Mouse (Mus musculus): ENCODE results near the gene Psmd1. TPM values are rescaled to one million over a fixed set of nuclear protein-coding genes. Genes with fewer than 3 reads are reported as not detected.

Psmd1 gene
- polyA plus RNA-seq, 1 experiment from 2014 or later: 68.1 TPM

DNA sequence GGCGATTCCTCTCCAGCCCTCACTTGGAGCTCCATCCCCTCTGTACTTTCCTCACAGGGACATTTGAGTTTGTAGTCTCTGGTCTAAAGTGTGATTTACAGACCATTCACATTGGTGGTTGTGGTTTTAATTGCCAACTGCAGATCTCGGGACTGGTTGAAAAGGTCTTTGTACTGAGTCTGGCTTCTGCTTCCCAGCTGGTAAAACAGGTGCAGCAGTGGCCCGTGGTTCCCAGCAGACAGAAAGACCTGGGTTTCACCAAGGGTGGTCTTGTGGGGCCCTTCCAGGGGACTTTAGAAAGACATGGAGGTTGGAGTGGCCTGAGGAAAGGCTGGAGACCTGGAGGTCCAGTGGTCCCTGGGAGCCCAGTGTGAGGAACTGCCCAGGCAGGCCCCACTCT lies 9.2 kb upstream of the Psmd1 start:
- no peak for ATAC-seq
- 40% methylated on average over 3 of the region's 3 CpGs for WGBS (ENCODE audit: insufficient replicate concordance)
- Histone ChIP-seq H3K4me3 (ENCODE audit: low read depth, low read length) (no peak overlapping the region), H3K27me3 (ENCODE audit: insufficient read depth, low read length) (no peaks in the 10 kb centered on the region), H3K27ac (ENCODE audit: low read depth) (peak overlapping the region; percentile 92), H3K4me2 (ENCODE audit: low read depth, low read length) (no peak overlapping the region), H3K36me3 (replicated peaks; ENCODE audit: insufficient read depth, low read length) (no peaks in the 10 kb centered on the region; the same call in 1 of the 2 replicates), H3K9ac (replicated peaks) (no peak overlapping the region), H3K9me3 (ENCODE audit: low read length) (no peaks in the 10 kb centered on the region), H3K4me1 (ENCODE audit: insufficient read depth) (peaks cover 23% of the 10 kb centered on the region)
- TF ChIP-seq EP300 (IDR thresholded peaks at IDR 0.05; ENCODE audit: low read depth): no peak
- no peak for TF ChIP-seq CTCF (IDR thresholded peaks at IDR 0.05; ENCODE audit: low read depth)
- DNase-seq: no peak

DNA sequence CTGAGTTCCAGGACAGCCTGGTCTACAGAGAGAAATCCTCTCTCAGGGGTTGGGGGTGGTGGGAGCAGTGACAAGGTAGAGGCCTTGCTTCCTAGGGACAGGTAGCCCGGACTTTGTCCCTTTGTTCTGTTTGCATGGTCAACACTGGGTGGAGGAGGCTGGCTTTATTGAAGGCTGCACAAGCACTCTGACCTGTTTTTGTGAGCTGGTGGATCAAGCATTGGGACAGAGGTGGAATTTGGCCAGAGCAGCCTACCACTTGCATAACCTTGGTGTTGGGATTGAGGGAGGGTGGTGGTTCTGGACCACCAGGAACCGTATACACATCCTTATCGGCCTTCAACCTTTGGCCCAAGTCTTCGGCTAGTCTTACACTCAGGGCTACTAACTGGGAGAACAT lies 7.9 kb upstream of the Psmd1 start:
- peak; percentile 71 for DNase-seq
- no peaks in the 10 kb centered on the region for H3K9me3 ChIP-seq (ENCODE audit: low read length)
- peak; percentile 92 for ATAC-seq
- H3K27ac ChIP-seq (ENCODE audit: low read depth): peak overlapping the region; percentile 96
- H3K4me2 ChIP-seq (ENCODE audit: low read depth, low read length): no peak overlapping the region
- H3K9ac ChIP-seq (replicated peaks): no peak overlapping the region
- TF ChIP-seq CTCF (IDR thresholded peaks at IDR 0.05; ENCODE audit: low read depth): no peak
- H3K4me1 ChIP-seq (ENCODE audit: insufficient read depth): peaks cover 23% of the 10 kb centered on the region
- no peak overlapping the region for H3K4me3 ChIP-seq (ENCODE audit: low read depth, low read length)
- H3K27me3 ChIP-seq (ENCODE audit: insufficient read depth, low read length): no peaks in the 10 kb centered on the region
- no peaks in the 10 kb centered on the region; the same call in 1 of the 2 replicates for H3K36me3 ChIP-seq (replicated peaks; ENCODE audit: insufficient read depth, low read length)
- 48% methylated on average over 4 of the region's 4 CpGs for WGBS (ENCODE audit: insufficient replicate concordance)

DNA sequence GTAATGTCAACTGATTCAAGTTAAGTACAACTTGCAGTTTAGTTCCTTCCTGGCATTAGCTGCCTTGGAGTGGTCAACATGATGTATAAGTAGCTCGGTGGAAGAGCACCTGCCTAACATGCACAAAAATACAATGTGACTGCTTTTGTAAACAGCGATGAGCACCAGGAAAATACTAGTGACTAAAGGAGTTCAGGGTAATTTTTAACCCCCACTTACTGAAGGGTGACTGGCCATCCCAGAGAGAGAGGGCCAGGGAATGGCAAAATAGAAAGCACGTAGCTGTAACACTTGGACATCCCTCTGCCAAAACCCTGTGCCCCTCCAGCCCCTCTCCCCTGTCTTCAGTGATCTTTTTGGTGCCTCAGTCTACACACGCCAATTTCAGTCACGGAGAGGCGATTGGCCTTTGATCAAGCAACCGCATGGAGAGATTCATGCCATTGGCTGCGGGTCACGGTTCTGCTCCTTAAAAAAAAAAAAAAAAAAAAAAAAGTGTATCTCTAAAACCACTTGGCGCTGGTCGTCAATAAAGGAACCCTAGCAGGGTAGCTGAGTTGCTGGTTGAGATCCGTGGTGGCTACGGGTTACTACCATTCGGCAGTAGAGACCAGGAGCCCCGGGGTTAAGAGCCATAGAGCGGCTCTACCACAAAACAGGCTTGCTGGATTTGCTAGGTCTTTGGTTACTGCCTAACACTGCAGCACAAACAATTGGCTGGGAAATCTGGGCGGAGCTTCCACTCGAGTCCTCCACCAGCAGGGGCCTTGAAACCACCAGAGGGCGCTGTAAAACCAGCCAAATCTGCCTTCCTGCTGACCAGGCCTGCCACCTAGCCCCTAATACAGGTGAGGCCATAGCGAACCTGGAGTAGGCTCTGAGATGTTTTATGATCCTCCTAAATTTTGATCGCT lies 5.1 kb upstream of the Psmd1 start:
- H3K27me3 ChIP-seq (ENCODE audit: insufficient read depth, low read length): no peaks in the 10 kb centered on the region
- WGBS (ENCODE audit: insufficient replicate concordance): 7% methylated on average over 21 of the region's 21 CpGs
- no peaks in the 10 kb centered on the region for H3K9me3 ChIP-seq (ENCODE audit: low read length)
- no peaks in the 10 kb centered on the region; the same call in none of the 2 replicates for H3K36me3 ChIP-seq (replicated peaks; ENCODE audit: insufficient read depth, low read length)
- DNase-seq (peak; percentile 95), ATAC-seq (peak; percentile 64)
- H3K9ac ChIP-seq (replicated peaks): peak overlapping the region; percentile 39
- H3K4me2 ChIP-seq (ENCODE audit: low read depth, low read length): peak overlapping the region; percentile 69
- H3K27ac ChIP-seq (ENCODE audit: low read depth): peak overlapping the region; percentile 82
- peak overlapping the region; percentile 29 for H3K4me3 ChIP-seq (ENCODE audit: low read depth, low read length)
- peaks cover 22% of the 10 kb centered on the region for H3K4me1 ChIP-seq (ENCODE audit: insufficient read depth)
- TF ChIP-seq CTCF (IDR thresholded peaks at IDR 0.05; ENCODE audit: low read depth) (peak; percentile 97), EP300 (IDR thresholded peaks at IDR 0.05; ENCODE audit: low read depth) (no peak)

DNA sequence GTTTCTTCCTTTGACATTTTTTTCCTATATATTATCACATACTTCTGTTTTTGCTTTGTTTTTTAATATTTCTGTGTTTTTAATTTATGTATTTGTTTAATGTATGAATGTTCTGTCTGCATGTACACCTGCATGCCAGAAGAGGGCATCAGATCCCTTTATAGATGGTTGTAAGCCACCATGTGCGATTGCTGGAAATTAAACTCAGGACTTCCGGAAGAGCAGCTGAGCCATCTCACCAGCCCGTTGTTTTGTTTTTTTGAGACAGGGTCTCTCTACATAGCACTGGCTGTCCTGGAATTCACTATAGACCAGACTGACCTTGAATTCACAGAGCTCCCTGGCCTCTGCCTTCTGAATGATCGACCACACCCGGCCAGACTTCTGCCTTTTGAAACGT lies 1.7 kb upstream of the Psmd1 start:
- Histone ChIP-seq H3K36me3 (replicated peaks; ENCODE audit: insufficient read depth, low read length) (no peaks in the 10 kb centered on the region; the same call in none of the 2 replicates), H3K9ac (replicated peaks) (no peak overlapping the region), H3K9me3 (ENCODE audit: low read length) (no peaks in the 10 kb centered on the region), H3K4me1 (ENCODE audit: insufficient read depth) (peaks cover 22% of the 10 kb centered on the region), H3K4me3 (ENCODE audit: low read depth, low read length) (no peak overlapping the region), H3K27ac (ENCODE audit: low read depth) (no peak overlapping the region), H3K27me3 (ENCODE audit: insufficient read depth, low read length) (no peaks in the 10 kb centered on the region), H3K4me2 (ENCODE audit: low read depth, low read length) (no peak overlapping the region)
- ATAC-seq (no peak), DNase-seq (no peak)
- 78% methylated on average over 6 of the region's 6 CpGs for WGBS (ENCODE audit: insufficient replicate concordance)
- TF ChIP-seq EP300 (IDR thresholded peaks at IDR 0.05; ENCODE audit: low read depth) (no peak), CTCF (IDR thresholded peaks at IDR 0.05; ENCODE audit: low read depth) (peak; percentile 51)

DNA sequence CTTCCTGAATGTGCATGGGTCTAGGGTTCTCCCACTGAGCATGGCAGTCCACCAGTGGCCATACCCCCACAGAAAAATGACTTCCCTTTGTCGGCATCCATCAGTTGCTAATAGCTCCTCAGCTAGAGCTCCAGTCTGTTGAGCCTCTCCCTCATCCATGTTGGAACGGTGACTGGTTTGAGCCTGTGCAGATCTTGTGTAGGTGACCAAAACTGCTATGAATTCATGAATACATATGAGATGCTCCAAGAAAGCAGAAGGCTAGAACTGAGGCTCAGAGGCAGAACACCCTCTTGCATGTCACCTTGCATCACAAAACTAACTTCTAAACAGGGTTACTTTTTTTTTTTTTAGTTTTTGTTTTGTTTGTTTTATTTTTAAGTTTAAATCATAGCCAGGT lies 12.4 kb downstream of the Psmd1 start:
- DNase-seq (no peak), ATAC-seq (no peak)
- H3K27me3 ChIP-seq (ENCODE audit: insufficient read depth, low read length): no peaks in the 10 kb centered on the region
- H3K4me3 ChIP-seq (ENCODE audit: low read depth, low read length): no peak overlapping the region
- no peak overlapping the region for H3K9ac ChIP-seq (replicated peaks)
- no peak for TF ChIP-seq CTCF (IDR thresholded peaks at IDR 0.05; ENCODE audit: low read depth)
- TF ChIP-seq EP300 (IDR thresholded peaks at IDR 0.05; ENCODE audit: low read depth): no peak
- H3K4me2 ChIP-seq (ENCODE audit: low read depth, low read length): no peak overlapping the region
- no peak overlapping the region for H3K27ac ChIP-seq (ENCODE audit: low read depth)
- peaks cover 61% of the 10 kb centered on the region for H3K36me3 ChIP-seq (replicated peaks; ENCODE audit: insufficient read depth, low read length)
- WGBS (ENCODE audit: insufficient replicate concordance): 89% methylated on average over 2 of the region's 2 CpGs
- H3K9me3 ChIP-seq (ENCODE audit: low read length): no peaks in the 10 kb centered on the region
- H3K4me1 ChIP-seq (ENCODE audit: insufficient read depth): no peaks in the 10 kb centered on the region

DNA sequence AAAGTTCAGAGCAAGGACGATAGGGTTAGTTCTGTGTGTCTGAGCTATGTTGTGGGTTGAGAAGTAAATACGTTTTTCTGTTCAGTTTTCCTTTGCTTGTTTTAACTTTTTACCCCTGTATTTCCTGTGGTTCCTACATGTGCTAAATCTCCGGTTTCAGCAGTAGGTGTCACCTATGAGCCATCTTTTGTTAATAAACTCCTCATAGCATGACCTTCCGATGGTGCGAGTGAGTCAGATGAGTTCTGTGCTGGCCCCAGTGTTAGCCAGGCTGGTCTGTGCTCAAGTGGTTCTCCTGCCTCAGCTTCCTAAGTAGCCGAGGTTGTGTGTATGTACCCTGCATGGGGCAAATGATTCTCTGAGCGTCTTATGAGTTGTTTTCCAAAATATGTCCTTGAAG lies 30.2 kb downstream of the Psmd1 start:
- H3K4me2 ChIP-seq (ENCODE audit: low read depth, low read length): no peak overlapping the region
- no peak for TF ChIP-seq CTCF (IDR thresholded peaks at IDR 0.05; ENCODE audit: low read depth)
- no peak for TF ChIP-seq EP300 (IDR thresholded peaks at IDR 0.05; ENCODE audit: low read depth)
- no peak overlapping the region for H3K4me3 ChIP-seq (ENCODE audit: low read depth, low read length)
- WGBS (ENCODE audit: insufficient replicate concordance): 82% methylated on average over 7 of the region's 7 CpGs
- no peak overlapping the region for H3K9ac ChIP-seq (replicated peaks)
- no peaks in the 10 kb centered on the region for H3K4me1 ChIP-seq (ENCODE audit: insufficient read depth)
- no peak overlapping the region for H3K27ac ChIP-seq (ENCODE audit: low read depth)
- DNase-seq (no peak), ATAC-seq (no peak)
- no peaks in the 10 kb centered on the region for H3K9me3 ChIP-seq (ENCODE audit: low read length)
- H3K27me3 ChIP-seq (ENCODE audit: insufficient read depth, low read length): no peaks in the 10 kb centered on the region
- H3K36me3 ChIP-seq (replicated peaks; ENCODE audit: insufficient read depth, low read length): peaks cover 54% of the 10 kb centered on the region
